Mouse (Mus musculus): ENCODE data around the gene Afap1. TPM values are rescaled to one million over a fixed set of nuclear protein-coding genes. Genes with fewer than 3 reads are reported as not detected.

The Afap1 gene
- polyA plus RNA-seq, 1 experiment from 2014 or later = 82.8 TPM

DNA sequence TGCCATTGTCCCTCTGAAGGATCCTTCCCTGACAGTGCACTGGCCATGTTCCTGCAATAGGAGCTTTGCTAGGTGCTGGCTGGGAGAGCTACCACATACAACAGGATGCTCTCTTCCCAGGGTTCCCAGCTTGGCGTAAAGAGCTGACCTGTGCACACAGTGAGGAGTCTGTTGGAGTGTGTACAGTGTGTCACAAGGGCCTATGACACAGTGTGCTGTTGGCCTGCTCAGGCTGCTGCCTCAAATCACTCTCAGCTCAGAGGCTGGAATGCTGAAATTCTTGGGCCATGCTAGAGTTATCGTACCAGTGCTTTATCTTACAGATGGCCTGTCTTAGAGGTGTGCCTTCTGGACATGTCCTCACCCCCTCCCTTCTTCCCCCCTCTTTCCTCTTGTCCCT lies 53.7 kb downstream of the Afap1 start:
- Histone ChIP-seq H3K4me1 (replicated peaks) (peaks cover 26% of the 10 kb centered on the region), H3K27me3 (no peaks in the 10 kb centered on the region), H3K4me2 (no peak overlapping the region), H3K9me3 (no peaks in the 10 kb centered on the region), H3K36me3 (peaks cover 74% of the 10 kb centered on the region), H3K27ac (no peak overlapping the region), H3K4me3 (no peak overlapping the region), H3K9ac (no peak overlapping the region)
- no peak for ATAC-seq (ENCODE audit: low FRiP score)
- WGBS = 87% methylated on average over 2 of the region's 2 CpGs

DNA sequence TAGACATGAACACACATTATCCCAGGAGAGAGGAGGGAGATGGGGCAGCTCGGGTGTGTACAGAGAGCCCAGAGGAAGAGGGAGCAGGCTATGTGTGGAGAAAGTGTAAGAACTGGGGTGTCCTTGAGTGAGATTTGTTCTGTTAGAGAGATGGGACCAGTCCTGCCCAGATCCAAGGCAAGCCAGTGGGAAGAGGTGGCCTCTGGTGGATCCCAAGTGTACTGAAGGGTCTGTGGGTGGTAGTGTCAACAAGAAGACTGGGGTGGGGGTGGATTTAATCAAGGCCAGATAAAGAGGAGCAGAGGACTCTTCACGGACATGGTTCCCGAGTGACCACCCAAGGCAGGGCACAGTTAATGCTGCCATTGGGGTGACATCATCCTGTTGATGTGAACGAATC lies 54.3 kb downstream of the Afap1 start:
- no peaks in the 10 kb centered on the region for H3K9me3 ChIP-seq
- peaks cover 26% of the 10 kb centered on the region for H3K4me1 ChIP-seq (replicated peaks)
- H3K27ac ChIP-seq = no peak overlapping the region; the same call in 1 of the 2 replicates
- H3K4me3 ChIP-seq = no peak overlapping the region
- no peak for ATAC-seq (ENCODE audit: low FRiP score)
- WGBS = 75% methylated on average over 4 of the region's 4 CpGs
- H3K27me3 ChIP-seq = no peaks in the 10 kb centered on the region
- no peak overlapping the region for H3K4me2 ChIP-seq
- peaks cover 80% of the 10 kb centered on the region for H3K36me3 ChIP-seq
- H3K9ac ChIP-seq = no peak overlapping the region

DNA sequence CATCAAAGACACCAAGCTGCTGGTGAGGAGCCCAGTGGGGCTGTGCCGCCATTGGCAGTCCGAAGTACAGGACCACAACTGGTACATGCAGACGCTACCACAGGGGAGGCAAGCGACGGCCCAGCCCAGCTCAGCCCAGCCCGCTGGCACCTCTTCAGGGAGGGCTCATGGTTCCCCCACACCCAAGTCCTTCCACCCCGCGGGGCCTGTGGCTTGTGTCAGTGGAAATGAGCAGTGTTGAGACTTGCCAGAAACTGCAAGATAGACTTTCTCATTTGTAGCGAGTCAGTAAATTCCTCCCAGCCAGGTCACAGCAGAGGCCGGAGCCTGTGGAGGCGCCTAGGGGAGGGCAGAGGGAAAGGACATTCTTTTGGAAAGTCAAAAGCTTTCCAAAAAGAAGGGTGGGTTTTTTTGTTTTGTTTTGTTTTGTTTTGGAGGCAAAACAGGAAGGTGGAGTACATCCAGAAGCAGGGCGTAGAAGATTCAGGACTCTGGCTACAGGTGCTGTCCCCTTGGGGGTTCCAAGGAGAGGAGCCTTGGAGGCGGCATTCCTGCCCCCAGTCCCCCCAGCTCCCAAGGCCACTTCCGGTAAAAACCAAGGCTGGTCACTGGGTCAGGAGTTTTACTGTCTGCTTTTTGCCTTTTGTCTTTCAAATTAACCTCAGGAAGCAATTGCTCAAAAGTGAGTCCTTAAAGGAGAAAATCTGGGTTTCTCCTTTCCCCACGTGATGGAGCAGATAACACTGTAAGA lies 55.3 kb downstream of the Afap1 start:
- Histone ChIP-seq H3K27me3 (no peaks in the 10 kb centered on the region), H3K4me2 (no peak overlapping the region), H3K4me3 (no peak overlapping the region), H3K27ac (no peak overlapping the region), H3K9ac (no peak overlapping the region), H3K36me3 (peaks cover 90% of the 10 kb centered on the region), H3K4me1 (replicated peaks) (peaks cover 30% of the 10 kb centered on the region), H3K9me3 (no peaks in the 10 kb centered on the region)
- ATAC-seq (ENCODE audit: low FRiP score) = no peak
- 71% methylated on average over 15 of the region's 15 CpGs for WGBS

- Histone ChIP-seq H3K4me3 (no peak overlapping the region), H3K4me1 (replicated peaks) (peaks cover 36% of the 10 kb centered on the region), H3K27ac (no peak overlapping the region), H3K9me3 (no peaks in the 10 kb centered on the region), H3K36me3 (peaks cover 89% of the 10 kb centered on the region), H3K27me3 (no peaks in the 10 kb centered on the region), H3K4me2 (no peak overlapping the region), H3K9ac (no peak overlapping the region)
- 75% methylated on average over 5 of the region's 5 CpGs for WGBS
- ATAC-seq (ENCODE audit: low FRiP score) = no peak
Measured at GRCm38 (mm10) chr5:35949061-35949460, 55.9 kb downstream of the Afap1 start.

- Histone ChIP-seq H3K4me3 (no peak overlapping the region), H3K4me2 (no peak overlapping the region), H3K4me1 (replicated peaks) (peaks cover 40% of the 10 kb centered on the region), H3K9me3 (no peaks in the 10 kb centered on the region), H3K27me3 (no peaks in the 10 kb centered on the region), H3K27ac (no peak overlapping the region), H3K9ac (no peak overlapping the region), H3K36me3 (peaks cover 84% of the 10 kb centered on the region)
- WGBS = 81% methylated on average over 7 of the region's 7 CpGs
- no peak for ATAC-seq (ENCODE audit: low FRiP score)
Measured at GRCm38 (mm10) chr5:35950504-35950903, 57.4 kb downstream of the Afap1 start.

DNA sequence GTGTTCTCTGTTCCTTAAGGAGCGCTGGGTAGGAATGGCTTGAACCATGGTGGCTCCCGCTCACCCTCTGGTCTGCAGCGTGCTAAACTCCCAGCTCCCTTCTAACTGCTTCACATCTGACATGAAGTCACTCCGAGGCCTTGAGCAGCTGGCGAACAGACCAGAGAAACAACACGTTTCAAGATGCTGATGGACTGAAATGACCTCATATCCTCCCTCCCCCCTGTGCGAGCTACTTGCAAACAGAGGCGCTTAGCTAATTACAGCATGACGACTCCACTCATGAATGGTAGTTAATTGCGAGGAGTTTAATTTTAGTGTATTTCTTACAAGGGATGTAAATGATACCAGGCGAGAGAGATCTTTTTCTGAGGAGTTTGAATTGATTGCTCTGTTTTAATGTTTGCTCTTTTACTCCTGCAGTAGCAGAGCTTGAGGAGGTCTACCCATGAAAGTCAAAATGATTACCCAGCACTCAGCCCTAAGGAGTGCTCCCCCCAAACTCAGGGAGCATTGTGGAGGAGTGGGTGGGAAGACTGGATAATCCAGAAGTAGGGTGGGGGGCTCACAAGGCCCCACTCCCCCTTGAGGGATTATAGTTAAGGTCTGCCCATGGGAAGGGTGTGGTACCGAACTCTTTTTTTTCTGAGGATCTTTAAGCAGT lies 61.1 kb downstream of the Afap1 start:
- Histone ChIP-seq H3K9ac (no peak overlapping the region), H3K4me3 (no peak overlapping the region), H3K9me3 (no peaks in the 10 kb centered on the region), H3K4me2 (no peak overlapping the region), H3K36me3 (peaks cover 80% of the 10 kb centered on the region), H3K27me3 (no peaks in the 10 kb centered on the region), H3K4me1 (replicated peaks) (peaks cover 28% of the 10 kb centered on the region), H3K27ac (peak overlapping the region; percentile 72)
- ATAC-seq (ENCODE audit: low FRiP score) = no peak
- WGBS = 70% methylated on average over 12 of the region's 12 CpGs

DNA sequence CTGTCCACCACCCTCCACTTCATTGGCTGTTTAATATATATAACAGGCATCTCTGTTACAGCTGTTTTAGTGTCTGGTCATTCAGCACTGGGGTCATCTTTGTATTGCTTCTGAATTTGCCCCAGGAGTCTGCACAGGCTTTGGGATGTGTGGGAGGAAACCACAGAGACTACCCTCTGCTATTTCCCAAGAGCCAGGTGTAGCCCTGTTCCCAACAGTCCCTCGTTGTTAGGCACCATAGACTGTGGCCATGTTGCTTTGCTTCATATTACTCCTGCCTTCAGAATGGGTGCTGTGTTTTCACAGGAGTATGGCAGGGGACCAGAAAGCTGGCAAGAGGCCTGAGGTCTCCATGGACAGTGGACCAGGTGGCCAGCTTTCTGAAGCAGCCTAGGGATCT lies 63.1 kb downstream of the Afap1 start:
- Histone ChIP-seq H3K27me3 (no peaks in the 10 kb centered on the region), H3K4me3 (no peak overlapping the region), H3K4me1 (replicated peaks) (peaks cover 20% of the 10 kb centered on the region), H3K4me2 (no peak overlapping the region), H3K9ac (no peak overlapping the region), H3K27ac (peak overlapping the region; percentile 0; the same call in 1 of the 2 replicates), H3K36me3 (peaks cover 74% of the 10 kb centered on the region), H3K9me3 (no peaks in the 10 kb centered on the region)
- 97% methylated on average over 1 of the region's 1 CpGs for WGBS
- ATAC-seq (ENCODE audit: low FRiP score) = no peak

DNA sequence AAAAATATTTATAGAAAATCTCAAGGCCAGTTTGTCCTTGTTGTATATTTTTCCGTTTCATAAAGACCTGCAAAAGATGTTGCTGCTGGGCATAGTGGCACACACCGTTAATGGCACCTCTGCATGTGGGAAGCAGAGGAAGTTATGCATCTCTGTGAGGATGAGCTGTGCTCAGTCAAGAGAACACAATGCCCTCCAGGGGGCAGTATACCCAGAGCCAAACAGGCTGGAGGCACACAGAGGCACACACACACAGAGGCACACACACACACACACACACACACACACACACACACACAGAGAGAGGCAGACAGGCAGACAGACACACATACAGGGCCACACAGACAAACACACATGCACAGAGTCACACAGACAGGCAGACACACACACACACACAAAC lies 65.6 kb downstream of the Afap1 start:
- H3K4me3 ChIP-seq = no peak overlapping the region
- no peak overlapping the region for H3K27ac ChIP-seq
- H3K9ac ChIP-seq = no peak overlapping the region
- ATAC-seq (ENCODE audit: low FRiP score) = no peak
- H3K4me1 ChIP-seq (replicated peaks) = peaks cover 17% of the 10 kb centered on the region
- WGBS = 79% methylated on average over 2 of the region's 2 CpGs
- H3K27me3 ChIP-seq = no peaks in the 10 kb centered on the region
- no peak overlapping the region for H3K4me2 ChIP-seq
- peaks cover 75% of the 10 kb centered on the region for H3K36me3 ChIP-seq
- H3K9me3 ChIP-seq = no peaks in the 10 kb centered on the region

- H3K27me3 ChIP-seq = no peaks in the 10 kb centered on the region
- peaks cover 83% of the 10 kb centered on the region for H3K36me3 ChIP-seq
- no peak overlapping the region for H3K4me3 ChIP-seq
- WGBS = 83% methylated on average over 8 of the region's 8 CpGs
- peaks cover 7% of the 10 kb centered on the region; the same call in 1 of the 2 replicates for H3K4me1 ChIP-seq (replicated peaks)
- H3K9me3 ChIP-seq = no peaks in the 10 kb centered on the region
- no peak overlapping the region for H3K4me2 ChIP-seq
- ATAC-seq (ENCODE audit: low FRiP score) = no peak
- no peak overlapping the region for H3K9ac ChIP-seq
- no peak overlapping the region for H3K27ac ChIP-seq
Measured at GRCm38 (mm10) chr5:35960168-35960567, 67.0 kb downstream of the Afap1 start.

DNA sequence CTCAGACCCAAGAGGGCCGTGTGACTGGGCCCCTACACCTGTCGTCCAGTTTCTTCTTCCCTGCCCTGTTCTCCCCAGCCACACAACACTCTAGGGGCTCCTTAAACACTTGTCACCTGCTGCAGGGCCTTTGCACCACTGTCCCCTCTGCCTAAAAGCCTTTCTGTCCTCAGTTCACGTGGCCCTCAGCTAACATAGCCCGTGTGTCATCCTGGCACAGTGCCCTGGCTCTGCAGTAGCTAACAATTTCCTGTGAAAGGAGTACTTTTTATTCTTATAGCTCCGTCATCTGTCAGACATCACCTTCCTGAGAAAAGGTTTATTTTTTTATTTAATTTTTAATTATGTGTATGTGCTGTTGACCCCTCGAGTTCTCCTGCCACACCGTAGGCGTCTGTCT lies 68.2 kb downstream of the Afap1 start:
- H3K27ac ChIP-seq = no peak overlapping the region

GRCm38 (mm10) chr5:35963635-35964034 lies 70.5 kb downstream of the Afap1 start:
- Histone ChIP-seq H3K36me3 (peaks cover 87% of the 10 kb centered on the region), H3K27me3 (no peaks in the 10 kb centered on the region), H3K4me2 (no peak overlapping the region), H3K27ac (peak overlapping the region; percentile 30; the same call in 1 of the 2 replicates), H3K4me1 (replicated peaks) (peaks cover 7% of the 10 kb centered on the region; the same call in 1 of the 2 replicates), H3K4me3 (no peak overlapping the region), H3K9me3 (no peaks in the 10 kb centered on the region), H3K9ac (no peak overlapping the region)
- ATAC-seq (ENCODE audit: low FRiP score) = no peak
- 69% methylated on average over 9 of the region's 9 CpGs for WGBS

More for the DNA sequence above, 68.2 kb downstream of the Afap1 start:
- Histone ChIP-seq H3K4me2 (no peak overlapping the region), H3K9ac (no peak overlapping the region), H3K9me3 (no peaks in the 10 kb centered on the region), H3K4me1 (replicated peaks) (peaks cover 7% of the 10 kb centered on the region; the same call in 1 of the 2 replicates), H3K4me3 (no peak overlapping the region), H3K27me3 (no peaks in the 10 kb centered on the region), H3K36me3 (peaks cover 84% of the 10 kb centered on the region)
- 76% methylated on average over 8 of the region's 8 CpGs for WGBS
- ATAC-seq (ENCODE audit: low FRiP score) = no peak

DNA sequence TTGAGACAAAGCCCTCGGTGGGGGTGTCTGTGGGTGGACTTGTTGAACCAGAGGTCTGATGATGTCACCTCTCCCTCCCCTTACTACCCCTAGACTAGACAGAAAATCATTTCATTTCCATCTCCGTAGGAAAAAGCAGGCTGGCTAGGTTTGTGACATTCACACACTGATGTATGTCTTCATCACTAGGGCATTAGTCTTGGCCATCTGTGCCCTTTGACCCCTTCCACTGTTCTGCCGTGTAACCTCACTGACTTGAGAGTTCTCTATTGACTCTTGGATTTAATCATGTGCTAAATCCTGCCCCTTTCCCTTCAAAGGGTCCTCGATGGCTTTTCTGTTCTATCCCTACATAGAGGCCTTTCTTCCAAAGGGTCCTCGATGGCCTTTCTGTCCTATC lies 71.9 kb downstream of the Afap1 start:
- ATAC-seq (ENCODE audit: low FRiP score) = no peak
- Histone ChIP-seq H3K4me1 (replicated peaks) (peaks cover 12% of the 10 kb centered on the region), H3K4me2 (no peak overlapping the region), H3K27me3 (no peaks in the 10 kb centered on the region), H3K4me3 (no peak overlapping the region), H3K9ac (no peak overlapping the region), H3K36me3 (peaks cover 95% of the 10 kb centered on the region), H3K9me3 (no peaks in the 10 kb centered on the region), H3K27ac (no peak overlapping the region)
- WGBS = 47% methylated on average over 5 of the region's 5 CpGs

GRCm38 (mm10) chr5:35969857-35970256 lies 76.7 kb downstream of the Afap1 start:
- H3K4me3 ChIP-seq = no peak overlapping the region
- no peak for ATAC-seq (ENCODE audit: low FRiP score)
- peaks cover 19% of the 10 kb centered on the region for H3K4me1 ChIP-seq (replicated peaks)
- peaks cover 85% of the 10 kb centered on the region for H3K36me3 ChIP-seq
- peak overlapping the region; percentile 83 for H3K27ac ChIP-seq
- no peaks in the 10 kb centered on the region for H3K27me3 ChIP-seq
- no peaks in the 10 kb centered on the region for H3K9me3 ChIP-seq
- no peak overlapping the region for H3K4me2 ChIP-seq
- H3K9ac ChIP-seq = no peak overlapping the region
- 67% methylated on average over 3 of the region's 3 CpGs for WGBS
